Mouse (Mus musculus) adrenal gland, postnatal 10 days (tissue): ENCODE measurements around the gene Cd47. TPM values are rescaled to one million over a fixed set of nuclear protein-coding genes. Genes with fewer than 3 reads are reported as not detected.

ENCODE experiments used
- DNase-seq: peaks from one replicate; pipeline ENCODE4 v3.0.0; 2021; ENCODE audit warnings: mixed read lengths
- total RNA-seq, 2 experiments: library from RNA; stranded (reverse); gene quantifications; 2 replicates each; pipeline ENCODE4 v1.2.3; 2021

Cd47 gene
- total RNA-seq, 2 experiments from 2014 or later = 123 to 129 TPM

DNA sequence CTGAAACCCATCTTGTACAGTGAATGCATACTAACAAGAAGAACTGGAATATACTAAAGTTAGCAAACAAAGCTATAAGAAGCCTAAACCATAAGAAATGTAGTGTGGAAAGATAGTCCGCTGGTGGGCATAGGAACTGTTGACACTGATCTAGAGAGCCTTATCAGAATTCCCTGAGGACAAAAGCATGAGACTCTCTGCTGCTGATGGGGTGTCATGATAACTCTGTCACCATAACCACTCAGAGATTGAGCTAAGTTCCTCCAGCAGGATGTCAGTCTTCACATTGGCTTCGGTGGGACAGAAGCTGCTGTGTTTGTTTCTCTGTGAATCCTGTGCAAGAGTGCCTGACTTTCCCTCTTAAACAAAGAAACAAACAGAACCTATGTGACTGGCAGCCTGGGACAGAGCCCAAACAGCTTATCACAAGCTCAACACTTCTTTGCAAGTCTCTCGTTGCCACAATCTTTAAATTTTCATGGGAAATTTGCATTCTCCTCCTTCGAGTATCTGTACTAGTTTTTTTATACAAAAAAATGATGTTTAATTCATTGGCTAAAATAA, 33.9 kb downstream of the Cd47 start:
- DNase-seq = no peak

DNA sequence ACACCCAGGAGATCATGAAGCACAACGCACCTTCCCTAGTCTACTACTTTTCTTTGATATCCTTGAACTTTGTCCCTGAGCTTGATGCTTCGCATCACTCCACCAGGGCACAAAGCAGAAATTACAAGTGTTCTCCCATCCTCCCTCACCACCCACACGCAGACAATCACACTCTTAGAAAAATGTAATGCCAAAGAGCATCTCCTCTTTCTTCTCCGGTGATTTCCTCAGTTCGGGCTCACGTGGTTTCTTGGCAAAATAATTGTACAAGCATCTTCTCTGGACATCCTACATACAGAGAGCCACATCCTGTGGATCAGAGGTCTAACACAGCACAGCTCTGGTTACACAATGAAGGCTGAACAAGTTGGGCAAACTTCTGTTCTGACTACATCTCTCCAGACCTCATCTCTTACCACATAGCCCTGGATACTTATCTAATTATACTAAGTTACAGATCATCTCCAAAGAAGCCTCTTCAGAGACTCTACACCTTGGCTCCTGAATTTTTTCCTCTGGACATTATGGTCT, 36.4 kb downstream of the Cd47 start:
- DNase-seq = no peak

DNA sequence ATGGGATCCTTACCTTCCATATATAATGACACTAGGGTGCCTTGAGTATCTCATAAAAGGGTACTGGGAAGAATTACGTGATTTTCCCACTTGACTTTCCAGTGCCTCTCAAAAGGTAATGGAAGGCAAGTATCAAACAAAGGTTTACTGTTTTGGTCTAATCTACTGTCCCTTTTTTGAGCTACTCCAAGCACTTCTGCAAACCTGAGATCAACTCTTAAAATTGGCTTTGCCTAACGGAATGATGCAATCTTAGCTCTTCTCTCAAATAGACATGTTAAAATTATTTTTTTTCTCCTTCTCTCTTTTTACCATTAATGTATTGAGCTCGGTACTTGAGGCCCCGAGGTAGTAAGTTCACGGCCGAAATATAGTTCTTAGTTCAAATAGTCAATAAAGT, 38.6 kb downstream of the Cd47 start:
- DNase-seq = no peak

DNA sequence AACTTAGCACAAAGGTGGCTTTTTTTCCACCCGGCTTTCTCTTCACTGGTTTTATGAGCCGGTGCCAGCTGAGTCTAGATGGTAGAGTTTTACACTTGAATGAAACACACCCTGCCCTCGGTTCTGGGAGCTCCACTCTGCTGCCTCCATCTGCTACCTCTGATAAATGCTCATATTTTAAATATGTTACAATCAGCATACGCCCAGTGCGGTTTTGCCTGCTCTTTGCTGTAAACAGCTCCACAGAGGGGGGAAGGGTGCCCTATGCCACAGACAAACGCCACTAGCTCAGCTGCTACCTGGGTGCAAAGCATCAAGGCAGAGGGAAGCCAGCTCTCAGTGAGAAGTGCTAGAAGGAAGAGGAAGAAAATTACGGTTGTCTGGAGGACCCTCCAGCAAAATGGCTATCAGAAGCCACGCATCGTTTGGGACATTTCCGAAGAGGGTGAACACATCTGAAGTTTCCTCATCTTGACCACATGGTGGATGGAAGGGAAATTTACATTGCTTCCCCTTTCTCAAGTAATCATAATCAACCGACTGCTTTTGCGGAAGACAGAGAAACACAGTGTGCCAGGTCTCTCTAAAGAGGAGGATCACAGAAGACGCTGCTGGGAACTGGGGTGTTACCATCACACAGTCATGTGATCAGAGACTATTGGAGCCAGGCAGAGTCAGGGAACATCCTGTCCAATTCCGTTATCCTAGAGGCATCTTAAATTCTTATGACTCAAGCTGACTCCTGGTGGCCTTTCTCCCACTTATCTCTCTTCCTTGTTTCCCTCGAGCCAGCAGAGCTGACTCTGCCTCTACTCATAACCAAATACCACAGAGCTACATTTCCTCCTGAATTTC, 39.6 kb downstream of the Cd47 start:
- peak; percentile 13 for DNase-seq

DNA sequence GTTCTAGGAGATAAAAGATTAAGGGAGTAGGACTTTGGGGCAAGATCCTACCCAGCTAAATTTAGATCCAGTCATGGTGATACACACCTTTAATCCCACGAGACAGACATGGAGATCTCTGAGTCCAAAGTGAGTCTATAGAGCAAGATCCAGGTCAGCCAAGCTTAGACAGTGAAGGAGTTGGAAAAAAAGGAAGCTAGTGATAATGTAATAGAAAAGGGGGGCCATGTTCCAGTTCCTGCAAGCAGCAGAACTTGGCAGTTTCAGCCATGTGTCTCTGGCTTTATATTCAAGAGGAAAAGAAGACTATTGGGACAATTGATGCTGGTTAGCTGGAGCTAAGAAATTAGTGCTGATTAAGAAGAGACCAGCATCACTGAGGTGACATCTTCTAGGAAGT, 43.4 kb downstream of the Cd47 start:
- DNase-seq = no peak

DNA sequence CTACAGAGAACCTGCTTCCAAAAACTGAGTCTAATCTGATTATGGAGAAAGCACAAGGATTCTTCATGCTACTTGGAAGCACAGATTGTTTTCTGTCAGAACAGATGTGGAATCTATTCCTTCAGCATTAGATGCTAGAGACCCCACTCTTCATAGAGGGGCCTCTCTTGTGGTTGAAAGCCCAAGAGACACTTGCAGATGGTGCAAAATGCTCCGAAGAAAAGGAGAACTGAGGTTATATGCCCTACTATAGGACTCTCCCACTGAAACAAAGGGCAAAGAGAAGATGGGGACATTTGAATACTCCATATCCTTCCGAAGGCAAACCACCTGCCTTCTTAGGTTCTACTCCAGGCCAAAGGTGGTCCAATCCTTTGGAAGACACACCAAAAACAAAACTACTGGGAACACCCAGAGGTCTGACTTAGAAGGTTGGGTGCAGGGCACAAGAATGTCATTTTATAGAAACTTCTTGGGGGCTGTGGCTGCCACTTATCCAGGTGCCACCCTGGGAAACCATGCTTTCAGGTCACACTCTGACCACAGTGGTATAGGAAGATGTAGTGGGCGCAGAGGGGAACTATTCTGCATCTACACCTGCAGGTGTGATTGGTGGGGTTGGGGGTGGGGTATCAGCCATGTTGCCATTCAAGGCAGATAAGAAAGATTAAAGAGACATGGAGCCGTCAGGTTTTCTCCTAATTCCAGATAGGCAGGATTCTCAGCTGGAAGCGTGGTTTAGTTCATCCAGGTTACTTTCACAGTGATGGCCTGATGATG, 47.1 kb downstream of the Cd47 start:
- DNase-seq = no peak

DNA sequence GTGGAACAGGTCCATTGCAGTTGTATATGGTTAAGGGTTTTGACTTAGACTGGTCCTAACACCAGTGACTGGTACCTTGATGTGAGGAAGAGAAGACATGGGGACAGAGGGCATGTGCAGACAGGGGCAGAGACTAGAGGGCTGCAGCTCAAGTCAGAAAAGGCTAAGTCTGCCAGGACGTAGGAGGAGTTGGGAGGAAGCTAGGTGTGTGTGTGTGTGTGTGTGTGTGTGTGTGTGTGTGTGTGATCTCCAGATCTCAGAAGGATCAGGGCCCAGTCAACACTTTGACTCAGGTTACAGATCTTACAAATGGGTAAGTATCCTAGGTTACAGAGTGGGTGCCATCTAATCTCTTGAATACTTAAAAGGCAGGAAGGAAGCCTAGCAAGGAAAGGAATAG, 48.3 kb downstream of the Cd47 start:
- no peak for DNase-seq

DNA sequence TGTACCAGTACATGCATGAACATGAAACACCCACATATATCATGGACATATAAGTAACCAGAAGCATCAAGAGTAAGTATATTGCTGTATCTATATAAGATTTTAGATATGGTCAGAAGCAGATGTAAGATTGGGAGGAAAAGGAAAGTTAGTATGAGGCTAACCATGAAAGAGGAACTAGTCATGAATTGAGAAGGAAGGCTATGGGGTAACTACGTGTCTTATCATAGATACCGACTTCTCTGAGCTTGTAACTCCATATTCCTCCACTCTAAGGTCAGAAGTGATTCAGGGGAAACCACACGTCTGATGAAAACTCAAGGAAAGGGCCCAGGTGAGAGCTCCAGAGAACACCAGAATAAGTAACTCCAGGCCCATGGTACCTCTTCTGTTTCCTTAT, 52.6 kb downstream of the Cd47 start:
- no peak for DNase-seq

DNA sequence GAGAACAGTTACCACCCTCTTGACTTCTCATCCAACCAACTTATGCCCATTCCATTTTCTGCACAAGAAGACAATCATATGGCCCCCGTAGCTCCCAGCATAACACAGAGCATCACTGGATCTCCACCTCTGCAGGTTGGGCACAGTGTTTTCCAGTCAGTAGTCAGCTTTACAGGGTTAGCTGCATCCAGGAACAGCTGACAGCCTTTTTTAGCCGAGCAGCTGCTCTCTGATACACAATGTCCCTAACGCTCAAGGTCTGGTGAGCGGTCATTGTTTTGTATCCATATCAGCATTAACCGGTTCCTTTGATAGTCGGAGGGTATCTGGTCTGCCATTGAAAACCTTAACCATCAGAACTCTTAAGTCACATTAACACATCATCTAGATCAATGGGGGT, 53.3 kb downstream of the Cd47 start:
- no peak for DNase-seq

DNA sequence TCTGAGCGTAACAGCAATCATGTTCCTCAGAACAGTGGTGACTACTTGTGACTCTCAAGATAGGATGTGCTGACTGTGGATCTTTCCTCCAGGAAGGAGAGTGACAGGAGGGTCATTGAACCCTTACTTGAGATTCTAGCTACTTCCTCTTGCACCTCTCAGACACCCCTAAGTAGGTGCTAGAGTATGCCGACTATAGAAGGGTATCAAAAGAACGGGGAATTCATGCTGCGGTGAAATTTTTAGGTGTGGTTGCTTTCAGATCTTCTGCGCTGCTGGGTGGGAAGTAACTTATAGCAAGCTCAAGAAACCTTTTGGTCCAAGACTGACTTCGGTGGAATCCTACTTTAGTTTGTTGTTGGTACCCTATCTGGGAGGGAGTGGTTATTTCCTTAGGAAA, 53.9 kb downstream of the Cd47 start:
- no peak for DNase-seq

DNA sequence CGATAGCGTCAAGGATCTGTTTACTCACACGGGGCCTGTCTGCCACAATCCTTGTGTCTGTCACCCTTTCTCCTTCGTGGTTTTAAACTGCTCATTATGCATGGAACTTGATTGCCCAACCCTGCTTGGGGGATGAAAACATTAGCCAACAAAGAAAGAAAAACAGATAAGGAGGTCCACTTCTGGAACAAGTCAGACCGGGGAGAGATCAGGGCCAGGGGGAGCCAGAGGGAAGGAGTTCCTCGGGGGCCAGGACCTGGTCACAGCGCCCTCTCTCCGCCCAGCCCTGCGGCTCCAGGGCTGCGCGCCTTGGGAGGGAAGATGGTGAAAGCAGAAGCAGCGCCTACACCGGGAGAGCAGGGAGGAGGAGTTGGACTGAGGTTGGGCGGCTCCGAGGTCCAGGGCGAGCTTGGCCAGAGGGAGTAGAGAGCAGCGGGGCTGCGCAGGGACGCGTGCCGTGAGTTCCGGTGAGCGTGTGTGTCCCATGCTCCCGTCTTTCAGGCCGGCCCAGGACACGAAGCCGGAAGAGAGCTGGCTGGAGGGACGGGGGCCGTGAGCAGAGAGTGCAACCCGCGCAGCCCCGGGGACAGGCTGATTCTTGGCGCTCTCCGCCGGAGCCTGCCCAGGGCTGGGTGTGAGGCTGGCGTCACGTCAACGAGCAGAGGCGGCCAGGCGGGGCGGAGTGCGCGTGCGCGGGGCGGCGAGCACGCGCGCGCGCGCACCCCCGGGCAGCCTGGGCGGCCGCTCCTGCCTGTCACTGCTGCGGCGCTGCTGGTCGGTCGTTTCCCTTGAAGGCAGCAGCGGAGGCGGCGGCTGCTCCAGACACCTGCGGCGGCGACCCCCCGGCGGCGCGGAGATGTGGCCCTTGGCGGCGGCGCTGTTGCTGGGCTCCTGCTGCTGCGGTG, 54.9 kb downstream of the Cd47 start:
- DNase-seq = peak; percentile 96

DNA sequence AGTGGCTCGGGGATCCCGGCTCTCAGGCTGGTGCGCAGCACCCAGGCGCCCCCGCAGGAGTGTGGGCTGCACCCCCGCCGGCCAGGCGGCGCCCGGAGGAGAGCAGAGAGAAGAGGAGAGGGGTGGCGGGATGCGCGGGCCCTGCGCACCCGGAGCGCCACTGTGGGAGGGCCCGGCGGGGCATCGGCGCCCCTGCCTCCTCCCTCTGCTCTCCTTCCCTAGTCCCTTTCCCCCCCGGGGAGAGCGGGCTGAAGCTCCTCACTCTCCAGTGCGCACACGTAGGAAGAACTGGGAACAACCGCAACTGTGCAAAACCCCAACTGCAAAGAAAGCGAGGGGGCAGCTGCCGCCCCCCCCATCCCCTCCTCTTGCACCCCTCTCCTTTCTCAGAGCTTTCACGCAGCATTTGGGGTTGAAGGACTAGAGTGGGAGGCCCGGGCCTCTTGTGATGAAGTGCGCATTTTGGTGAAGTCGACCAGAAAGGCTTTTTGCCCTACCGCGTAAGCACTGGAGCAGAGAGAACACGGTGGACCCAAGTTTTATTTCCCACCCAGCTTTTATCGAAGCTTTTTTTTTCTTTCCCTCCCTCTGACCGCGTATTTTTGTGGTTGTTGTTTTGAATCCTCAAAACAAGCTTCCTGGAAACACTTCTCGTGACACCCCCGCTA, 55.6 kb downstream of the Cd47 start:
- no peak for DNase-seq

DNA sequence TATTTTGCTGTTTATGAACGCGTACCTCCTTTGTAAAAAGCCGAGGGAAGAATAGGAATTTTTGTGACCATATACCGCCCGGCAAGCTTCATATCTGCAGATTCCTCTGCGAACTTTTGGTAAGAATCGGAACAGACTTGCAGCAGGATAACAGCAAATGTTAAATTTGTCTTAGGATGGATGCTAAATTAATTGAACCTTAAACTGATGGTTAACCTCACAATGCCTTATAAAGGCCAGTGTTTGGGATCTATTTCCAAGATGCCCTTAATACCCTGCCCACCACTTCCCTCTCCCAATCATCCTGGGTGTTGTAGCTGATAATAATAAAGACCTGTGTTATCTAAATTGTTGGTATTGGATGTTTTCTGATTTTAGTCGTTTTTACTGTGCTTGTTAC, 56.3 kb downstream of the Cd47 start:
- no peak for DNase-seq

DNA sequence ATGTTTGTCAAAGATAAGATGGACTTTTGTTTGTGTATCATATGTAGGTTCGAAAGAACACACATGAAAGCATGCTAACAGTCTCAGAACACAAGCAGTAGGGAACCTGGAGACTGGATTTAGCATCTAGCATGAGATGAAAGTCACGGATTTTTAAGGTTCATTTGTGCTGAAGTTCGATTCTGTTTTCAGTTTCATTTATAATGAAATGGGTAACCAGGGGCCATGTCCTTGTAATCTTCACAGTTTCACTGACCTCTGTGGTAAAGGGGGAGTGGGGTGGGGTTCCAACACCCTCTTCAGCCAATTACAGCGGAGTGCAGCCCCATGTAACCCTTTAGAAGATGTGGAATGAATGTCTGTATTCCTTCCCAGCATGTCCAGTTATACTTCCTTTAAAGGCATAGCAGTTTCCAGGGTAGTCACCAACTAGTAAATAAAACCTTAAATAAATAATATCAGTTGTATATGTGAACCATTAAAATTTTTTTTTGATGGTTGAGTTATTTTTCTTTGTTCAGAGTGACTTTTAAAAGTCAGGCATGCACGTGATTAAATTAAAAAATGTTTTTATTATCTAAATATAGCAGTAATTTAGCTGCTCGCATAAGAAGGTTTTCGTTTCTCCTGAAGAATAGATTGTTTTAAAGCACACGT, 57.3 kb downstream of the Cd47 start:
- peak; percentile 38 for DNase-seq

DNA sequence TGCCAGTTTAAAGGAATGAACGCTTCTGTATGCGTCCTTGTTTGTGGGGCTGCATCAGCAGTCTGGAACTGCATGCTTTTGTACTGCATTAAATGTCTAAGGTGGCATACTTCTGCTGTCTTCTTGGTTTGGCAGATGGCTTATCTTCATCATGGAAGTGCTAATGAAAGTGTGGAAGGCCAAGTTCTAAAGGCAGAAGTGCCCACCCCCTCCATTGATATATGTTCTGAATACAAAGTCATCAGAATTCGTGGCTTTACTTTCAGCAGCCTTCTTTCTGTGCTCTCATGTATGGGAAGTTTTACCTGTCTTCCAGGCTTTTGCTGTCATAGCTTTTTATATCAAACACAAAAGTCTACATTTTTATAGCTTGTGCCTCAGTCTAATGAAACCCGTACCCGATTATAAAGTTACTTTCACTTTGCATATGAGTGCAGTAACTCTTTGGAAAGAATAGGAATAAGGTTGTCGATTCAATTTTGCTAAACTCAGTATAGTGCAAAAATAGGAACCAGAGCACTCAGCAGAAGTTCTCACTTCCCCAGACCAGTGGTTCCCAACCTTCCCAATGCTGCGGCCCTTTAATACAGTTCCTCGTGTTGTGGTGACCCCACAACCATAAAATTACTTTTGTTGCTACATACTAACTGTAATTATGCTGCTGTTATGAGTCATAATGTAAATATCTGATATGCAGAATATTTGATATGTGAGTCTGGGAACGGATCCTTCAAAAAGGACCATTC, 58.0 kb downstream of the Cd47 start:
- peak; percentile 17 for DNase-seq

DNA sequence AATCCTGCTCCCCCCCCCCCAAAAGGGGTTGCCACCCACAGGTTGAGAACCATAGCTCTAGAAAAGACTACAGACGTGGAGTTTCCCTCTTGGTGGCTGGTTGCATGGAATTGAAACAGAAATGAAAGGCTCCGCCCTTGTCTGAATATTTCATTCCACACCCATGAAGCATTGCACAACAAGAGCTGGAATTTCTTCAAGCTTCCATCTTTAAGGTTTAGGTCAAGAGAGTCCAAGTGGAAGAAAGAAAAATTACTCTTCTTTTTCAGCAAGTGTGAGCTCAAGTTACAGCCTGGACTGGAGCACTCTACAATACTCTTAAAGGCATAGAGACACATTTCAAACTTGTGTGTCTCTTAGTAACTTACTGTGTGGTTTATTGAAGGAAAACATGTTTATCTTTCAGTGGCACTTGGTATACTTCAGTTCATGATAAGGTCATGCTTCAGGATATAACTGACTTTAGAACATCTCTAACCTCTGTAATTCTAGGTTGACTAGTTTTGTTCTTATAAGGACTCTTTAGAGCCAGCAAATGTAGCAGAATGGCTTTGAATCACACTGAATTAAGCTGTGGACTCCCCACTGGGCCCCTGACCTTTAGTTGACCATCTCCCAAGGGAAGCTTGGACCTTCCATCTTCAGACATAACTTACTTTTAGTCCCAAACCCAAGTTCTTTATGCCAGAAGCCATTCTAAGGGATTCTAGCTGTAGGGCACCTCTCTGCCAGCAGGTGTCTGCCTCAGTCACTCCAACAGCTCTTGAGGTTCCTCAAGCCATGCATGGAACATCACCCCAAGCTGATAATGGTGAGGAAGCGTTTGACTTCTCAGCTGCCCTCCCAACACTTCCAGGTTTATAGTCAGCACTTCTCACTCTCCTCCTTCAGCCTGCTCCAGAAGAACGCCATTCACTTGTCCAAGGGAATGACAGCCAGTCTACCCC, 58.8 kb downstream of the Cd47 start:
- peak; percentile 60 for DNase-seq

DNA sequence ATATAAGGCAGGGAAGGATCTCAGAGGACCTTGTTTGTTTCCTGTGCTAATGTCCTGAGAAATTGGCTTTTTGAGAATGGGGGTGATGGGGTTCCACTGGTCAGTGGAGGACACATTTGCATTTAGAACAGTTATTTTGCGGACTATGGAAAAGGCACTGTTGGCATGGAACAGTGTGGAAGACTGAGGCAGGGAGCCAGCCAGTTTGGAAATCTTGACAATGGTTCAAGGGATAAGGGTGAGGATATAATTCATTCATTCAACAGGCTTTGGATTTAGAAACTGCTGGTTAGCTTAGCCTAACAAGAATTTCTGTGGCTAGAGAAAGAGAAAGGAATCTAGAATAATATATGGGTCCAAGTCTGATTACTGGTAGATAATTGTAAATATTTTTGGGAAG, 61.7 kb downstream of the Cd47 start:
- no peak for DNase-seq

DNA sequence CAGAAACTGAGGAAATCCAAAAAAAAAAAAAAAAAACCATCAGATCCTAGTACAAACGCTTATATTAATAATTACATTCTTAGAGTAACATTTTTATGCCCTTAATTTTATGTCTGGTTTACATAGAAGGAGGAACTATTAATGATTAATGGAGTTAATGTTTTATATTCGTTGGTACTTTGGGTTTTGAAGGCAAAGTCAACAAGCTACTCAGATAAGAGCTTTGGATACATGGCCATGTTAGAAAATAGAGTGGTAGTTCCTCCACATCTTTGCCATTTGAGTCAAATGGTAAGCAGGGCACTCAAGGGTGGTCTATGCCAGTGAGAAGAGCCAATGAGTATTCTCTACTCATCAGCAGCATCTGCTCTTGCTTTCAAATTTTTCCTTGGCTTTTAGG, 66.3 kb downstream of the Cd47 start:
- DNase-seq = no peak

DNA sequence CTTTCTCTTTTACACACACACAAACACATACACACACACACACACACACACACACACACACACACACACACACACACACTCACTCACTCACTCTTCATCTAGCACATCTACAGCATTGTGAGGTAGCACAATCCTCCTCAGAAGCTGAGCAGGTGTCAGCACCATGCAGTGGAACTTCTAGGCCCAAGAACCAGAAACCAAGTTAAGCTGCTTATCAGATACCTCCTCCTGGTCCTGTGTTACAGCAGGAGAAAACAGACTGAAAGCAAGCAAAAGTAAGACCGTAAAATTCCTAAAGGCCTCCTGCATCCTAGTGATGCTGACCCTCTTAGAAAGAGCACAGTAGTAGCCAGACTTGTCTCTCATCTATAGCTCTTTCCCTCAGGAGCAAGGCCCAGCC, 67.9 kb downstream of the Cd47 start:
- DNase-seq = no peak
